Mouse (Mus musculus): ENCODE measurements around the gene Tln2. TPM values are rescaled to one million over a fixed set of nuclear protein-coding genes. Genes with fewer than 3 reads are reported as not detected.

Tln2 gene
- polyA plus RNA-seq, 1 experiment, result 17.0 TPM

DNA sequence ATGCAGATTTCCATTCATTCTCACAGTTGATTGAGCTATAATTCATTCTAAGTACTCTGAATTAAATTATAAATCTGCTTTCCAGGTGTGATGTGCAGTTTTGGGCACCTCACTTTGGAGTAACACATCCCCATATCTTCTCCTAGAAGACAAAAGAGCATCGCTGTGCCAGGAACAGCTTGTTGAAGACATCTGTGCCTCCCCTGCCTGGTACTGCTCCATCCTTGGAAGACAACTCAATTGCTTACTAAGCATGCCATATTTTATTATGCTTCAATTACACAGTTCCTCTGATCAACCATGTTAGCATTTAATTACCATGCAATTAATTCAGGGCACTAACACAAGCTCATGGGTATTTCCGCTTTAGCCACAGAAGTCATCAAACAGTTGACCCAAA is 31.8 kb downstream of the Tln2 start:
- Histone ChIP-seq H3K9ac (ENCODE audit: low read depth, poor library complexity, severe bottlenecking) (no peak overlapping the region), H3K27me3 (ENCODE audit: control insufficient read depth, insufficient read depth, low read length, poor library complexity, severe bottlenecking) (no peaks in the 10 kb centered on the region), H3K27ac (ENCODE audit: insufficient read depth, low read length) (no peak overlapping the region), H3K4me1 (ENCODE audit: control insufficient read depth, insufficient read depth, low read length) (no peaks in the 10 kb centered on the region), H3K36me3 (ENCODE audit: control insufficient read depth, insufficient read depth, low read length, poor library complexity, severe bottlenecking) (no peaks in the 10 kb centered on the region), H3K9me3 (replicated peaks; ENCODE audit: control insufficient read depth, insufficient read depth, low read length, poor library complexity, severe bottlenecking) (no peaks in the 10 kb centered on the region), H3K4me3 (ENCODE audit: low read depth, low read length) (no peak overlapping the region)
- TF ChIP-seq CTCF (IDR thresholded peaks at IDR 0.05; ENCODE audit: low read depth, low read length) (no peak), EP300 (IDR thresholded peaks at IDR 0.05; ENCODE audit: insufficient read depth, low read depth, low read length) (no peak), POLR2A (IDR thresholded peaks at IDR 0.05; ENCODE audit: insufficient read depth, low read length) (no peak)

DNA sequence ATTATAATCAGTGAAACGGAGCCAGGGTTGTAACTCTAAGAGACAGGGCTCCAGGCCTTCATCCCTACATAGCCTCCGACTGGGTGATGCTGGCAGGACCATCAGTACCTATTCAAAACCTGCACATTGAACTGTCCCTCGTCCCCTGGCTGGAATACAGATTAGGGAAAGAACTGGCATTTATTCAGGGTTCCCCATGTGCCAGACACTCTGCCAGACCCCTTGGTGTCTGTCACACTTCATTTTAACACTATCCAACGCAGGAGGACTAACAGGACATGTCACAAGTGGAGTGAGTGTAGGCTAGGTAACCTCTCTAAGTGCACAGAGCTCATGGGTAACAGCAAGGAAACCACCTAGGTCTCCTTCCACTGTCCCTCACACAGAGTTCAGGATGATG is 37.8 kb downstream of the Tln2 start:
- Histone ChIP-seq H3K27ac (ENCODE audit: insufficient read depth, low read length) (no peak overlapping the region), H3K9ac (ENCODE audit: low read depth, poor library complexity, severe bottlenecking) (no peak overlapping the region), H3K9me3 (replicated peaks; ENCODE audit: control insufficient read depth, insufficient read depth, low read length, poor library complexity, severe bottlenecking) (no peaks in the 10 kb centered on the region), H3K4me3 (ENCODE audit: low read depth, low read length) (no peak overlapping the region), H3K4me1 (ENCODE audit: control insufficient read depth, insufficient read depth, low read length) (no peaks in the 10 kb centered on the region), H3K27me3 (ENCODE audit: control insufficient read depth, insufficient read depth, low read length, poor library complexity, severe bottlenecking) (no peaks in the 10 kb centered on the region), H3K36me3 (ENCODE audit: control insufficient read depth, insufficient read depth, low read length, poor library complexity, severe bottlenecking) (no peaks in the 10 kb centered on the region)
- TF ChIP-seq EP300 (IDR thresholded peaks at IDR 0.05; ENCODE audit: insufficient read depth, low read depth, low read length), result no peak
- no peak for TF ChIP-seq POLR2A (IDR thresholded peaks at IDR 0.05; ENCODE audit: insufficient read depth, low read length)
- no peak for TF ChIP-seq CTCF (IDR thresholded peaks at IDR 0.05; ENCODE audit: low read depth, low read length)

DNA sequence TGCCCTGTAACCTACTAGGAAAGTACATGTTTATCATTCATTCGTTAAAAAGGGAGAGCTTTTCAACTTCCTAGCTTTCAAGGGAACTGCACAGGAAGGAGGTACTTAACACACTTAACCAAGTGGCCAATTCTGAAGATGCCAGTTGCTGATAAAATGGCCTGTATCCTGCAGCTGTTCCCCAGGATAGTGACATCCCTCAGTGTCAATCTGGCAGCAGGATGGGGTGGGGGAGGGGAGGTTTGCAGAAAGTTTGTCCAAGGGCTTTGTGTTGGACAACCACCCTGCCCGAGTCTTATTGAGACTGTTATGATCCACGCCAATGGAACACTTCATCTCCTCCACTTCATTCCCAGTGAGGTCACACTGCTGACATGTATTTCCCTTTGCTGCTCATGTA is 50.0 kb downstream of the Tln2 start:
- H3K9ac ChIP-seq (ENCODE audit: low read depth, poor library complexity, severe bottlenecking), result no peak overlapping the region
- no peak overlapping the region for H3K4me3 ChIP-seq (ENCODE audit: low read depth, low read length)
- H3K9me3 ChIP-seq (replicated peaks; ENCODE audit: control insufficient read depth, insufficient read depth, low read length, poor library complexity, severe bottlenecking), result no peaks in the 10 kb centered on the region
- no peaks in the 10 kb centered on the region for H3K4me1 ChIP-seq (ENCODE audit: control insufficient read depth, insufficient read depth, low read length)
- no peaks in the 10 kb centered on the region for H3K36me3 ChIP-seq (ENCODE audit: control insufficient read depth, insufficient read depth, low read length, poor library complexity, severe bottlenecking)
- TF ChIP-seq POLR2A (IDR thresholded peaks at IDR 0.05; ENCODE audit: insufficient read depth, low read length), result no peak
- TF ChIP-seq CTCF (IDR thresholded peaks at IDR 0.05; ENCODE audit: low read depth, low read length), result no peak
- TF ChIP-seq EP300 (IDR thresholded peaks at IDR 0.05; ENCODE audit: insufficient read depth, low read depth, low read length), result no peak
- no peaks in the 10 kb centered on the region for H3K27me3 ChIP-seq (ENCODE audit: control insufficient read depth, insufficient read depth, low read length, poor library complexity, severe bottlenecking)
- no peak overlapping the region for H3K27ac ChIP-seq (ENCODE audit: insufficient read depth, low read length)

DNA sequence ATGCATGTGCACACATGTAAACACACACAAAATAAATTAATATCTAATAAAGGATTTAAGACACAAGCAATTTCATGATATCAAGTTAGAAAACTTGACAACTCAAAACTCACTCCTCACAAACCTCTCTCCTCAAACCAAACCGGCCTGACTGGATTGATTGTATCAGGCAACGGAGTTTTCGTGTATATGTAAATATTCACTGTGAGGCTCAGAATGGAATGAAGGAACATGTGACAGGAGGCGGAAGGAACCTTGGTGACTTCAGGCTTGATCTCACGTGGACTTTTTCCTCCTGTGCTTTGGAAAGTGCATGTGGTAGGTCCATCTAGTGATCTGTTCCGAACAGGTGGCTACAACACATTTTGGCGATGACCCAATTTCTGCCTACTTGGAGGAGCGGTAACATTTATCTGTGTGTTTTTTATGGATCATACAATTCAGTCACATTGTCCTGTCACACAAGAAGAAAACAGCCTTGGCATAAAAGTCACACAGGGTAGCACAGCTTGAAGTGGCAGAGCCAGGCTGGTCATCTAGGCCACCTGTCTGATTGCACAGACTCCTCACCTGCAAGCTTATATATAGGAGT is 54.7 kb downstream of the Tln2 start:
- H3K27me3 ChIP-seq (ENCODE audit: control insufficient read depth, insufficient read depth, low read length, poor library complexity, severe bottlenecking), result no peaks in the 10 kb centered on the region
- no peaks in the 10 kb centered on the region for H3K36me3 ChIP-seq (ENCODE audit: control insufficient read depth, insufficient read depth, low read length, poor library complexity, severe bottlenecking)
- H3K9me3 ChIP-seq (replicated peaks; ENCODE audit: control insufficient read depth, insufficient read depth, low read length, poor library complexity, severe bottlenecking), result no peaks in the 10 kb centered on the region
- no peak for TF ChIP-seq EP300 (IDR thresholded peaks at IDR 0.05; ENCODE audit: insufficient read depth, low read depth, low read length)
- TF ChIP-seq CTCF (IDR thresholded peaks at IDR 0.05; ENCODE audit: low read depth, low read length), result no peak
- TF ChIP-seq POLR2A (IDR thresholded peaks at IDR 0.05; ENCODE audit: insufficient read depth, low read length), result no peak
- no peak overlapping the region for H3K4me3 ChIP-seq (ENCODE audit: low read depth, low read length)
- no peak overlapping the region for H3K9ac ChIP-seq (ENCODE audit: low read depth, poor library complexity, severe bottlenecking)
- no peaks in the 10 kb centered on the region for H3K4me1 ChIP-seq (ENCODE audit: control insufficient read depth, insufficient read depth, low read length)
- no peak overlapping the region for H3K27ac ChIP-seq (ENCODE audit: insufficient read depth, low read length)

DNA sequence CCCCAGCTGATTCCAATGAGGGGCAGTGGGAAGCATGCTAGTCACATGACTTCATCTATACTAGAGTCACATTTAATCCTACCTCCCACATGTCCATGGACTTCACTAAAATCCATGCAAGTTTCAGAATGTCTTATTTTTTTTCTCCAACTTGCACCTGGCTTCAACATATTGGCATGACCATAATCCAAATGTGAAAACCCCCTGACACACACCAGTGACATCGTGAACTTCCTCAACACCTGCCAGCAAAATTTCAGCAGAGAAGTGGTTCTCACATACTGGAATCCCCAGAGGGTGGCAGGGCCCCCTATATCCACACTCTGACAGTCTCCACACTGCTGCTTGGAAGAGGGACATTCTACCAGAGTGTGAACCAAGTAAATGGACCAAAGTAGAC is 57.7 kb downstream of the Tln2 start:
- Histone ChIP-seq H3K27ac (ENCODE audit: insufficient read depth, low read length) (no peak overlapping the region), H3K9me3 (replicated peaks; ENCODE audit: control insufficient read depth, insufficient read depth, low read length, poor library complexity, severe bottlenecking) (no peaks in the 10 kb centered on the region), H3K4me1 (ENCODE audit: control insufficient read depth, insufficient read depth, low read length) (no peaks in the 10 kb centered on the region), H3K36me3 (ENCODE audit: control insufficient read depth, insufficient read depth, low read length, poor library complexity, severe bottlenecking) (no peaks in the 10 kb centered on the region), H3K4me3 (ENCODE audit: low read depth, low read length) (no peak overlapping the region), H3K27me3 (ENCODE audit: control insufficient read depth, insufficient read depth, low read length, poor library complexity, severe bottlenecking) (no peaks in the 10 kb centered on the region), H3K9ac (ENCODE audit: low read depth, poor library complexity, severe bottlenecking) (no peak overlapping the region)
- no peak for TF ChIP-seq CTCF (IDR thresholded peaks at IDR 0.05; ENCODE audit: low read depth, low read length)
- no peak for TF ChIP-seq POLR2A (IDR thresholded peaks at IDR 0.05; ENCODE audit: insufficient read depth, low read length)
- TF ChIP-seq EP300 (IDR thresholded peaks at IDR 0.05; ENCODE audit: insufficient read depth, low read depth, low read length), result no peak

DNA sequence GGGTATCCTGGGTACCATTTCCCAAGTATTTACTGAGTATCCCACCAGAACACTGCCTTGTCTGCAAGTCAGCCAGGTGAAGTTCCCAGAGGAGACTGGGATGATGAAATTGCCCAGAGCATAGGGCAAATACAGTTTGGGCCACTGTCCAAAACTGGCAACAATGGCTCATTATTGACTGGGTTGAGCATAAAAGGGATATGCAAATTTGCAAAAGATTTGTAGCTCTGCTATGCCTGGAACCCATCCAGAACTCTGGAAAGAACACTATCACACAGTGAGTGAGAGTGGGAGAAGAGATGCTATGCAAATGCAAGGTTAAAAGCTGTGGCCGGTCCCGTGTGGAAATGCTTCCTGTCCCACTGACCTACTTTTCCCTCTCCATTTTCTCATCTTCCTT is 63.1 kb downstream of the Tln2 start:
- TF ChIP-seq EP300 (IDR thresholded peaks at IDR 0.05; ENCODE audit: insufficient read depth, low read depth, low read length), result no peak
- no peak for TF ChIP-seq POLR2A (IDR thresholded peaks at IDR 0.05; ENCODE audit: insufficient read depth, low read length)
- TF ChIP-seq CTCF (IDR thresholded peaks at IDR 0.05; ENCODE audit: low read depth, low read length), result no peak
- H3K4me1 ChIP-seq (ENCODE audit: control insufficient read depth, insufficient read depth, low read length), result no peaks in the 10 kb centered on the region
- no peak overlapping the region for H3K27ac ChIP-seq (ENCODE audit: insufficient read depth, low read length)
- H3K27me3 ChIP-seq (ENCODE audit: control insufficient read depth, insufficient read depth, low read length, poor library complexity, severe bottlenecking), result no peaks in the 10 kb centered on the region
- H3K36me3 ChIP-seq (ENCODE audit: control insufficient read depth, insufficient read depth, low read length, poor library complexity, severe bottlenecking), result no peaks in the 10 kb centered on the region
- no peak overlapping the region for H3K4me3 ChIP-seq (ENCODE audit: low read depth, low read length)
- no peaks in the 10 kb centered on the region for H3K9me3 ChIP-seq (replicated peaks; ENCODE audit: control insufficient read depth, insufficient read depth, low read length, poor library complexity, severe bottlenecking)
- H3K9ac ChIP-seq (ENCODE audit: low read depth, poor library complexity, severe bottlenecking), result no peak overlapping the region

Measured in ES-Bruce4 (cell line).